Mouse (Mus musculus) heart, adult 9 months (tissue): Measurements from ENCODE around the gene Guca2a.
A peak's percentile ranks its signal among the peaks of the same experiment; 100 is the strongest.
"Not testable (repeated sequence)": the region's sequence is repeated elsewhere in the genome, so short reads cannot be mapped to it uniquely, and the experiment has no call there.

Experiments used
- DNase-seq, 2 experiments: peaks; one replicate each; pipeline ENCODE4 v3.0.0; 2022; ENCODE audit warnings: low spot score in 2 of 2

The Guca2a gene

GRCm38 (mm10) chr4:119637176-119637845 lies at the start of gene Guca2a:
TSS of gene Guca2a (plus strand) at chr4:119637704.
- DNase-seq: no peak

- no peak for DNase-seq
Observed at GRCm38 (mm10) chr4:119588037-119588436, 49.5 kb upstream of the Guca2a start.

DNA sequence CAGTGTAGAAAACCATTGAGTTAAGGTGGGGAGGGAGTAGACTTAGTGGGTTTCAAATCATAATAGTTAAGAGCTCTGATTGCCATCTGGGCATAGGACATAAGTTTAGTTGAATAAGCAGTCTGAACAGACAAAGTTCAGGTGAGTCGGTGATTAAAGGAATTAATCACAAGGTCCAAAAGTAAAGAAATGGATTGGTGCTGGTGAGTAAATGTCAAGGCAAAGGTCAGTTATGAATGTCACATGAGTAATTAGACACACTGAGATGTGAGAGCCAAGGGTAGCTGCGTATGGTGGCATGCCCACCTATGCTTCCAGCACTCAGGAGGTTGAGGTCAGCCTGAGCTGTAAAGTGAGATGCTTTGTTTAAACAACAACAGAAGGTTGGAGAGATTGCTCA lies 48.1 kb upstream of the Guca2a start:
- no peak for DNase-seq

GRCm38 (mm10) chr4:119590027-119590426 lies 47.5 kb upstream of the Guca2a start:
- DNase-seq: no peak

DNA sequence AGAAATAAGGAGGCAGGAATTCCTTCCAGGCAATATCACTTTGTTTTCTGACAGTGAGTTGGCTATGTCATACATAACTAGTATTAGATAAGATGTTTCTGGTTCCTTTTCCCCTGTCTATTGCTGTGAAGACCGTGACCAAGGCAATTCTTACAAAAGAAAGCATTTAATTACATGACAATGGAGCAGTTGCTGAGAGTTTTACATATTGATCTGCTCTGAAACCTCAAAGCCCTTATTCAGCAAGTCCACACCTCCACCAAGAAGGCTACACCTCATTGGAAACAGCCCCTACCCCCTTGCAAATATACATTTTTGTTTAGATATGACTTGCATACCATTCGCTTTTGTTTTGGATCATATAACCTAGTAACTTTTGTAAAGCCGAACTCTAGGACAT lies 45.0 kb upstream of the Guca2a start:
- no peak for DNase-seq

DNA sequence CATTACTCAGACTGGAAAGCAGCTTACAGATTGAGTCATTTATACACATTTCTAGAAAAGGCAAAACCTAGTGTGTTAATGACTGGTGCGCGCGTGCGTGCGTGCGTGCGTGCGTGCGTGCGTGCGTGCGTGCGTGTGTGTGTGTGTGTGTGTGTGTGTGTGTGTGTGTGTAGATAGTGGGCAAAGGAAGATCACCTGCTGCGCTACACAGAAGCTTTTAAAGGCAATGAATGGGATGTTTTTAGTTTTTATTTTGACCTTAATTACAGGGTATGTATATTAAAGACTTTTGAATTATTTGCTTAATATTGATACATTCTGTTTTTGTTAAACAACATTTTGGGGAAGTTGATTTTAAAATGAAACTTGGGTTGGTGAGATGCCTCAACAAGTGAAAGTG lies 43.2 kb upstream of the Guca2a start:
- no peak for DNase-seq

GRCm38 (mm10) chr4:119599605-119600004 lies 37.9 kb upstream of the Guca2a start:
- no peak for DNase-seq

GRCm38 (mm10) chr4:119609488-119609887 lies 28.0 kb upstream of the Guca2a start:
- no peak for DNase-seq

GRCm38 (mm10) chr4:119614078-119614477 lies 23.4 kb upstream of the Guca2a start:
- DNase-seq: no peak

DNA sequence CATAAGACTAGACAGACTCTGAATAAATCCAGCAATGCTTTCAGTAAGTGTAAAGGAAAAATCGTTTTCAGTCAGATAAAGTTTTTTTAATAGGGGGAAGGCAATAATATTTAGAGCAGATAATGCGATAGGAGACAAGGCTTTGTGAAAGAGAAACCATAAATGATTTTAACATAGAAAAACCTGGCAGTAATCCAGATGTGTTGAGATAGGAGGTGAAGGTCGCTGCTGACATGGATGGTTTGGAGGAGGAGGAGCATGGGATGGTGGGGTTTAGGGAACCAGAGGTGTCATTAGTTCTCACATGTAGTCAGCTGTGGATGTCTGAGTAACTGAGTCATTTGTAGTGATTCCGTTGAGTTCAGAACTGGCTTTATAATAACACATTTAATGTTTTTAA lies 22.8 kb upstream of the Guca2a start:
- DNase-seq: no peak

GRCm38 (mm10) chr4:119626081-119626645 lies 11.3 kb upstream of the Guca2a start:
- no peak for DNase-seq

- DNase-seq: no peak
Observed at GRCm38 (mm10) chr4:119626876-119627275, 10.6 kb upstream of the Guca2a start.

DNA sequence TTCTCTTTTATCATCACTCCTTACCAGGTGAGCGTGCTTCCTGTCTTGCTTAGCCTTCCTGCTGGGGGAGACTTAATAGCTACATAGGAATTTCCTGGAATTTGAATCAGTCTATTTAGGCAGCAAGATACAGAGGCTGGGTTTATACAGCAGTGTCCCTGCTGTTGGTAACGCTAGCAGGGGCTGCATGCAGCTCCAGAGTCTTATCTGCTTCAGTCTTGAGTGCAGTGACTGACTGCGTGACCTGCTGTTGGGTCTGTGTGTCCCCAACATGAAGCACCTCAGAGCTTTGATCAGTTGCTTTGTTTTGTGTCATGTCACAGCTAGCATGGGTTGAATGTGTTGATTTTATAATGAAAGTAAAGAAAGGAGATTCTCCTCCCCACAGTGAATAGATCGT lies 10.2 kb upstream of the Guca2a start:
- DNase-seq: no peak

DNA sequence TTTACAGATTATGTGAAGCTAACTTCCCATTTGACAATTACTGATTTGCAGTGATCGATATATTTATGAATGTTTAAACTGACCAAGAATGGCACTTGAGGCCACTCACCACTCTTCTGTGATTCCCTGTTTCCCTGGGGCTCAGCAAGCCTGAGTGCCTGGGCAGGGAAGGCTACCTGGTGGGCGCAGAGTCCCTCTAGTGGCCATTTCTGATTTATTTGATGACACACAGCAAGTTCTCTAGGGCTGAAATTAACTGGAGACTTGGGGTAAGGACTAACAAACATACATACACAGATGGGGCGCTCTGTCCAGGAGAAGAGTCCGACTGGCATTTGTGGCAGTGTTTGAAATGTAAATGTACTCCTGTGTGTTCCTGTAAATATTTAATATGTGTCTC lies 9.1 kb upstream of the Guca2a start:
- not testable (repeated sequence) for DNase-seq

DNA sequence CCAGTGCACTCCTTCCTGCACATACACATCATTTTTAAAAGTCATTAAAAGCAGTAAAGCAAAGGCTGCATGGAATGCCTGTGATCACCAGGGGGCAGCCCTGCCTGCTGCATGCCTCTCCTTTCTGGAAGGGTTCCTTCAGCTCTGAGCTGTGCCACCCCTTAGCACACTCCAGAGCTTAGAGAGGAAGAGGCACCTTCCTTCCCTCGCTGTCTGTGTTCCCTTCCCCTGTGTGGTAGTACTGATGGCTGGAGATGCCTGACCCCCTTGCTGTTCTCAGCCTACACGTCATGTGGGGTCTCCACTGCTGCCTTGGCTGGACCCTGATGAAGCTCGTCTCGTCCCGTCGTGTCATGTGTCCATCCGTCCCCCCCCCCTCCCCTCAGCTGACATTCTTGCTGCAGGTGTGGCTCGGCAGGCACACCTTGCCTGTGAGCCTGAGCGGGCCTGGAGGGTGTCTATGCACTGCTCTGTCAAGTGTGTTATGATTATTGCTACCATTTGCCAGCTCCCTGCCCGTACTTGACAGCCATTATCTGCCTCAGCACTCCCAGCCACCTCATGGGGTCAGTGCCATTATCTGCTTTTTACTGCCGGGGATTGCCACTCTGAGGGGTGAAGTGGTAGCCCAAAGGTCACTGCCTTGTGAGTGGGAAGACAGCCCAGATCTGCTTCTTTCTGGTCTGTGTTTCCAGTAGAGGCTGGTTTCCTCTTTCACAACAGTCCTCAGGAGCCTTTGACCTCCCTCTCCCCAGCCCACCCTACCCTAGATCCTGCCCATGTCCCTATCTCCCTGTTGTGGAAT lies 6.2 kb upstream of the Guca2a start:
- DNase-seq: no peak

- no peak for DNase-seq
Observed at GRCm38 (mm10) chr4:119632721-119633120, 4.8 kb upstream of the Guca2a start.

- DNase-seq: no peak
Observed at GRCm38 (mm10) chr4:119633342-119633741, 4.2 kb upstream of the Guca2a start.

DNA sequence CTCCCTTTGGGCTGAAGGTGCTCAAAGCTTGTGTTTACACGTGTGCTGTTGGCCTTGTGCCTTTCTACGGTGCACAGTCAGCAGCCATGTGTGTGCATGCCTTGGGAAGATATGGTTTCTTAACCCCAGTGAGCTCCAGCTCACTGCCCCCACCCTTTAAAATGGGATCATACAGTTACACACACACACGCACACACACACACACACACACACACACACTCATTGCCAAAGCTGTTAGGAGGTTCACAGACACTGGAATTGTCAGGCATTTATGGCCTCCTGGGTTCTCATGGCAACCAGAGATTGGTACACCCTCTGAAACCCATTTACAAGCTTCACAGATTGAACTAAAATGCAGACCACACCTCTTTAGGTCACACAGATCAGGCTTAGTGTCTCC lies 3.6 kb upstream of the Guca2a start:
- DNase-seq: no peak

DNA sequence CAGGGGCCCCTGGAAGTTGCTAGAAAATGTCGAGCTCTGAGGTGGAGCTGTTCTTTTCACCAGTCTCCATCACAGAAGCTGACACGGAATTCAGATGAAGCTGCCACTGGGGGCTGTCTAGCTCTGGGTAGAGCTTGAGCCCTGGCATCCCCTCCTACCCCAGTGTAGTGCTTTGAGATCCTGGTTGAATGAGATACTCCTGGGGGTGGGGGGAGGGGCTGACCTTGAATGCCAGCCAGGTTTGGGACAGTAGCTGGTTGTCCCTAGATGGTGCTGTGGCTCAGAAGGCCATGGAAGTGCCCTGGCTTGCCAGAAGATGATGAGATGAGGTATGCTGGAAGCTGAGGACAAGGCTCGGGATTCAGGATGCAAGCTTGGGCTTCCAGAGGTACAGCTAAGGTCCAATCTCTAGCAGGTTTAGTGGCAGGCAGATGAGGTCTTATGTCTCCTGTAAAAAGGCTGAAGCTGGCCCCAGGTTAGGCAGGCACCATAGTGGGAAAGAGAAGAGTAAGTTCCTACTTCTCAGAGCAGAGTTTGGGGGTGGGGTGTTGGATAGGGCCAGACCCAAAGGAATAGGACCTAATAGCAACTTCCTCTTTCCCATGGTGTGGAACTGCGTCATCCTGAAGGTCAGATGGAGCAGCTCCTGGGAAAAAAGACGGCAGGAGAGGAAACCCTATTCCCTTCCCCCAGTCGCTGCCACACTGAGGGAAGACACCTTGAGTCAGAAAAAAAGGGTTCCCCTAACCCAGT lies 2.4 kb upstream of the Guca2a start:
- peak in 1 of 2 experiments; percentile 21 for DNase-seq

DNA sequence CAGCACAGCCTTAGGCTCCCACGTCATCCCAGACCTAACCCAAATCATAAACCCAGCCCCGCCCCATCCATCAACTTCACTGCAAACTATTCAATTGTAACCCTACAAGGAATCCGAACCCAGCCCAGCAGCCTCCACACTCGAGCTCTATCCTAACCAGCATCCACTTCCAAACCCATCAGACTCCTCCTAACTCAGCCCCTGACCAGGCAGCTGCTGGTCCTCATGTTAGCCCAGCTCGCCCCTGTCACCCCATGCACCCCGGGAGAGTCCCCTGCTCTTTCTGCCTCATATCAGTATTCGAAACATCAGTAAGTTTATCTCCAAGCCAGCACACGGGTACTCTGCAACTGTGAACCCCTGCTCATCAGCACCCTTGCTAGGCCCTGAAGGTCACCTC lies 1.8 kb upstream of the Guca2a start:
- DNase-seq: no peak

GRCm38 (mm10) chr4:119636731-119637130 lies 773 bp upstream of the Guca2a start:
- DNase-seq: no peak

- DNase-seq: no peak
Observed at GRCm38 (mm10) chr4:119637946-119638345, 442 bp downstream of the Guca2a start.
